Mouse (Mus musculus): ENCODE results near the gene Rpl9. TPM values are rescaled to one million over a fixed set of nuclear protein-coding genes. Genes with fewer than 3 reads are reported as not detected.

The Rpl9 gene
- total RNA-seq, 2 experiments from 2014 or later: 1,097 to 1,198 TPM

- no peak for DNase-seq
These were observed 5.5 kb downstream of the Rpl9 start for GRCm38 (mm10) chr5:65385704-65386103.

GRCm38 (mm10) chr5:65374746-65375145, 16.5 kb downstream of the Rpl9 start:
- peak; percentile 26 for DNase-seq

- no peak for DNase-seq
These were observed 19.7 kb downstream of the Rpl9 start for GRCm38 (mm10) chr5:65371551-65371950.

- DNase-seq: no peak
These were observed 23.4 kb downstream of the Rpl9 start for GRCm38 (mm10) chr5:65367837-65368236.

GRCm38 (mm10) chr5:65357771-65358170, 33.5 kb downstream of the Rpl9 start:
- no peak for DNase-seq

GRCm38 (mm10) chr5:65356851-65357250, 34.4 kb downstream of the Rpl9 start:
- peak; percentile 69 for DNase-seq

- DNase-seq: no peak
These were observed 36.3 kb downstream of the Rpl9 start for GRCm38 (mm10) chr5:65354985-65355384.

- DNase-seq: peak; percentile 58
These were observed 37.1 kb downstream of the Rpl9 start for GRCm38 (mm10) chr5:65354097-65354496.

- peak; percentile 67 for DNase-seq
These were observed 40.7 kb downstream of the Rpl9 start for GRCm38 (mm10) chr5:65350508-65350907.

- DNase-seq: no peak
These were observed 43.1 kb downstream of the Rpl9 start, which contains the start of gene Klb for GRCm38 (mm10) chr5:65348168-65348567. Gene Klb, plus strand, starts transcription at chr5:65348314.

GRCm38 (mm10) chr5:65340167-65340566, 51.1 kb downstream of the Rpl9 start:
- no peak for DNase-seq

GRCm38 (mm10) chr5:65338394-65338793, 52.9 kb downstream of the Rpl9 start:
- no peak for DNase-seq

Other genes with a start within 250 kb of the Rpl9 start
- gene Wdr19, start 191.7 kb downstream of the Rpl9 start, total RNA-seq (2021): 1 to 10 TPM; 7.0 to 9.3 TPM
- gene Rfc1, start 55.8 kb downstream of the Rpl9 start, total RNA-seq (2021): 10 to 100 TPM; 47.7 to 50.2 TPM
- gene Klb, start 43.1 kb downstream of the Rpl9 start, total RNA-seq (2021): 10 to 100 TPM; 19.4 to 19.9 TPM
- 10 to 100 TPM; 69.8 to 74.1 TPM for gene Lias, start 53 bp upstream of the Rpl9 start, total RNA-seq (2021)
- gene Ugdh, start 44.5 kb upstream of the Rpl9 start, total RNA-seq (2021): 10 to 100 TPM; 46.9 to 47.9 TPM
- gene Gm43552, start 101.4 kb upstream of the Rpl9 start, total RNA-seq (2021): not detected
- 100 to 1,000 TPM; 115 to 117 TPM for gene Smim14, start 145.7 kb upstream of the Rpl9 start, total RNA-seq (2021)
- gene Ube2k, start 145.8 kb upstream of the Rpl9 start, total RNA-seq (2021): 10 to 100 TPM; 91.1 to 92.7 TPM

Data from adrenal gland, postnatal 10 days (tissue).